Mouse (Mus musculus) effector memory CD4-positive, alpha-beta T cell, adult 5 months (primary cell): Measurements from ENCODE around the gene Epgn. TPM values are rescaled to one million over a fixed set of nuclear protein-coding genes. Genes with fewer than 3 reads are reported as not detected.

Source experiments
- polyA plus RNA-seq: library from polyadenylated mRNA; unstranded; fragments of 100-300 nt; shearing (Covaris generic); gene quantifications from one replicate; pipeline ENCODE4 v1.2.1, GENCODE M21; 2017

The Epgn gene
- not detected for polyA plus RNA-seq

GRCm38 (mm10) chr5:91027164-91027563, at the start of gene Epgn:
Epgn (plus strand) TSS chr5:91027464.

GRCm38 (mm10) chr5:91074450-91074950, 47.2 kb downstream of the Epgn start, which contains the start of gene Ereg:
Ereg (plus strand) TSS chr5:91074622.

Other genes with a start within 250 kb of the Epgn start
- not detected for gene Cxcl3, start 241.4 kb upstream of the Epgn start, polyA plus RNA-seq
- not detected for gene Cxcl15, start 232.9 kb upstream of the Epgn start, polyA plus RNA-seq
- gene Cxcl1, start 136.2 kb upstream of the Epgn start, polyA plus RNA-seq: not detected
- gene Cxcl2, start 123.6 kb upstream of the Epgn start, polyA plus RNA-seq: not detected
- 4.8 TPM for gene Mthfd2l, start 96.3 kb upstream of the Epgn start, polyA plus RNA-seq
- not detected for gene Ereg, start 47.2 kb downstream of the Epgn start, polyA plus RNA-seq
- gene Areg, start 112.1 kb downstream of the Epgn start, polyA plus RNA-seq: 136 TPM